Mouse (Mus musculus) heart, adult 2 months (tissue): ENCODE data around the gene Mycl. TPM values are rescaled to one million over a fixed set of nuclear protein-coding genes. Genes with fewer than 3 reads are reported as not detected.

Experiments
- DNase-seq, 2 experiments: peaks; one replicate each; pipeline ENCODE4 v3.0.0; 2021
- H3K27ac ChIP-seq: fragments of 200-600 bp; 2 replicates; pipeline ENCODE4 v1.8.1; 2022
- H3K27me3 ChIP-seq: fragments of 200-500 bp; 2 replicates; pipeline ENCODE4 v1.6.1; 2012; ENCODE audit warnings: mild to moderate bottlenecking, low read length, inconsistent platforms, mixed read lengths; ENCODE audit not compliant: control insufficient read depth, insufficient read depth
- H3K36me3 ChIP-seq: fragments of 200-500 bp; 2 replicates; pipeline ENCODE4 v1.6.1; 2012; ENCODE audit warnings: low read length, inconsistent platforms; ENCODE audit not compliant: control insufficient read depth, insufficient read depth
- H3K4me1 ChIP-seq: fragments of 200-500 bp; 2 replicates; pipeline ENCODE4 v1.6.1; 2011; ENCODE audit warnings: low read length; ENCODE audit not compliant: control insufficient read depth, insufficient read depth
- H3K4me3 ChIP-seq: fragments of 200-600 bp; 2 replicates; pipeline ENCODE4 v1.8.1; 2022
- H3K79me2 ChIP-seq: fragments of 200-500 bp; replicated peaks from 2 replicates; pipeline ENCODE4 v1.6.1; 2012; ENCODE audit warnings: mild to moderate bottlenecking, inconsistent platforms, low read length, moderate library complexity, mixed read lengths; ENCODE audit not compliant: control insufficient read depth, insufficient read depth
- H3K9ac ChIP-seq: fragments of 200-500 bp; 2 replicates; pipeline ENCODE4 v1.6.1; 2012; ENCODE audit warnings: low read depth, mild to moderate bottlenecking, control low read depth, inconsistent platforms, low read length, mixed read lengths
- CTCF ChIP-seq: fragments of 200-600 bp; IDR thresholded peaks from 2 replicates; pipeline ENCODE4 v1.8.1; 2022; ENCODE audit warnings: antibody characterized with exemption, mild to moderate bottlenecking, moderate library complexity
- EP300 ChIP-seq: fragments of 200-500 bp; IDR thresholded peaks from 2 replicates; pipeline ENCODE4 v1.6.1; 2011; ENCODE audit warnings: low read depth, low read length, control low read depth; ENCODE audit not compliant: insufficient read depth
- POLR2A ChIP-seq: fragments of 200-500 bp; IDR thresholded peaks from 2 replicates; pipeline ENCODE4 v1.6.1; 2011; ENCODE audit warnings: mild to moderate bottlenecking, low read depth, low read length, control low read depth; ENCODE audit not compliant: insufficient read depth
- WGBS: fragments of 180-500 bp; shearing (Covaris S2); methylation state at CpG from one replicate; pipeline ENCODE4 v1.1.7; 2018; 5-methylcytosine and 5-hydroxymethylcytosine counted together
- intact Hi-C: fragments of 180-260 bp; cut with DNase I; formaldehyde crosslinking; loops from one replicate; pipeline ENCODE4 v1.15.1; 2025
- polyA plus RNA-seq: library from polyadenylated mRNA; depleted of rRNA; stranded (reverse); fragments of >200 nt; gene quantifications from 2 replicates; pipeline ENCODE4 v1.2.3, GENCODE M21; 2012
- total RNA-seq, 2 experiments: library from RNA; stranded (reverse); gene quantifications; 2 replicates each; pipeline ENCODE4 v1.2.3; 2021

Mycl gene
- total and polyA plus RNA-seq, 3 experiments, result 0.10 to 0.64 (median 0.18) TPM

GRCm38 (mm10) chr4:122976885-122977284 is 18.6 kb upstream of the Mycl start:
- no peak overlapping the region for H3K27ac ChIP-seq
- H3K27me3 ChIP-seq, result no peaks in the 10 kb centered on the region; the same call in 1 of the 2 replicates
- H3K79me2 ChIP-seq, result no peaks in the 10 kb centered on the region
- no peaks in the 10 kb centered on the region for H3K36me3 ChIP-seq
- no peak for TF ChIP-seq POLR2A
- TF ChIP-seq EP300, result no peak
- TF ChIP-seq CTCF, result no peak
- H3K9ac ChIP-seq, result no peak overlapping the region
- WGBS, result 80% methylated on average over 4 of the region's 4 CpGs
- DNase-seq, result no peak
- intact Hi-C loops, result no loop called here
- no peak overlapping the region for H3K4me3 ChIP-seq
- H3K4me1 ChIP-seq, result no peaks in the 10 kb centered on the region

GRCm38 (mm10) chr4:122978850-122979249 is 16.6 kb upstream of the Mycl start:
- no peak for TF ChIP-seq POLR2A
- no peak for TF ChIP-seq CTCF
- TF ChIP-seq EP300, result no peak
- Histone ChIP-seq H3K9ac (no peak overlapping the region), H3K4me3 (no peak overlapping the region), H3K36me3 (no peaks in the 10 kb centered on the region), H3K4me1 (no peaks in the 10 kb centered on the region), H3K27ac (no peak overlapping the region), H3K79me2 (no peaks in the 10 kb centered on the region), H3K27me3 (no peaks in the 10 kb centered on the region; the same call in 1 of the 2 replicates)
- DNase-seq, result no peak
- whole genome bisulfite sequencing, result 81% methylated on average over 2 of the region's 2 CpGs
- intact Hi-C loops, result no loop called here

GRCm38 (mm10) chr4:122979826-122980225 is 15.6 kb upstream of the Mycl start:
- no peaks in the 10 kb centered on the region for H3K4me1 ChIP-seq
- no peak overlapping the region for H3K27ac ChIP-seq
- no peaks in the 10 kb centered on the region; the same call in 1 of the 2 replicates for H3K27me3 ChIP-seq
- TF ChIP-seq EP300 (no peak), POLR2A (no peak), CTCF (no peak)
- H3K79me2 ChIP-seq, result no peaks in the 10 kb centered on the region
- DNase-seq, result no peak
- H3K9ac ChIP-seq, result no peak overlapping the region
- 65% methylated on average over 3 of the region's 3 CpGs for WGBS
- no peak overlapping the region for H3K4me3 ChIP-seq
- H3K36me3 ChIP-seq, result no peaks in the 10 kb centered on the region
- intact Hi-C loops, result no loop called here

- DNase-seq, result no peak
These were observed 14.8 kb upstream of the Mycl start for GRCm38 (mm10) chr4:122980684-122981083.

GRCm38 (mm10) chr4:122981238-122981637 is 14.2 kb upstream of the Mycl start:
- Histone ChIP-seq H3K4me3 (no peak overlapping the region), H3K4me1 (no peaks in the 10 kb centered on the region), H3K36me3 (no peaks in the 10 kb centered on the region), H3K79me2 (no peaks in the 10 kb centered on the region), H3K27ac (no peak overlapping the region), H3K27me3 (no peaks in the 10 kb centered on the region; the same call in 1 of the 2 replicates), H3K9ac (no peak overlapping the region)
- no peak for DNase-seq
- TF ChIP-seq EP300 (no peak), POLR2A (no peak), CTCF (no peak)
- WGBS, result 60% methylated on average over 7 of the region's 7 CpGs
- intact Hi-C loops, result no loop called here

More at GRCm38 (mm10) chr4:122980684-122981083, 14.8 kb upstream of the Mycl start:
- no peak overlapping the region for H3K27ac ChIP-seq
- H3K9ac ChIP-seq, result no peak overlapping the region
- no peaks in the 10 kb centered on the region; the same call in 1 of the 2 replicates for H3K27me3 ChIP-seq
- WGBS, result 53% methylated on average over 2 of the region's 2 CpGs
- H3K4me3 ChIP-seq, result no peak overlapping the region
- TF ChIP-seq POLR2A, result no peak
- TF ChIP-seq CTCF, result no peak
- TF ChIP-seq EP300, result no peak
- intact Hi-C loops, result no loop called here
- H3K4me1 ChIP-seq, result no peaks in the 10 kb centered on the region
- no peaks in the 10 kb centered on the region for H3K36me3 ChIP-seq
- no peaks in the 10 kb centered on the region for H3K79me2 ChIP-seq

- intact Hi-C loops, result no loop called here
- 45% methylated on average over 3 of the region's 3 CpGs for WGBS
- Histone ChIP-seq H3K36me3 (no peaks in the 10 kb centered on the region), H3K9ac (no peak overlapping the region), H3K27me3 (no peaks in the 10 kb centered on the region; the same call in 1 of the 2 replicates), H3K27ac (no peak overlapping the region), H3K4me3 (no peak overlapping the region), H3K79me2 (no peaks in the 10 kb centered on the region), H3K4me1 (no peaks in the 10 kb centered on the region)
- TF ChIP-seq POLR2A (no peak), CTCF (no peak), EP300 (no peak)
- DNase-seq, result no peak
These were observed 13.5 kb upstream of the Mycl start for GRCm38 (mm10) chr4:122981930-122982329.
